Mouse (Mus musculus) liver, embryonic 16.5 days (tissue): ENCODE data around the gene Irf2bp2. TPM values are rescaled to one million over a fixed set of nuclear protein-coding genes. Genes with fewer than 3 reads are reported as not detected.

Experiments
- ATAC-seq: fragments of 200-750 bp; cut with Nextera tagmentation; 2 replicates; pipeline ENCODE4 v1.8.0; 2017; ENCODE audit warnings: low read depth, mild to moderate bottlenecking, moderate number of reproducible peaks, moderate library complexity
- H3K27ac ChIP-seq: fragments of 300-500 bp; sonication (generic); 2 replicates; pipeline ENCODE4 v1.5.1; 2014; ENCODE audit warnings: mild to moderate bottlenecking, low read length
- H3K27me3 ChIP-seq: fragments of 300-500 bp; sonication (generic); 2 replicates; pipeline ENCODE4 v1.6.1; 2014; ENCODE audit warnings: low read depth, low read length, mixed read lengths; ENCODE audit not compliant: control insufficient read depth, insufficient read depth
- H3K36me3 ChIP-seq: fragments of 300-500 bp; sonication (generic); 2 replicates; pipeline ENCODE4 v1.6.1; 2014; ENCODE audit warnings: mild to moderate bottlenecking; ENCODE audit not compliant: control insufficient read depth, insufficient read depth
- H3K4me1 ChIP-seq: fragments of 300-500 bp; sonication (generic); 2 replicates; pipeline ENCODE4 v1.6.1; 2014; ENCODE audit warnings: low read depth, low read length, mixed read lengths; ENCODE audit not compliant: control insufficient read depth
- H3K4me2 ChIP-seq: fragments of 300-500 bp; sonication (generic); 2 replicates; pipeline ENCODE4 v1.6.1; 2014; ENCODE audit warnings: low read depth, low read length, mixed read lengths
- H3K4me3 ChIP-seq: fragments of 300-500 bp; sonication (generic); 2 replicates; pipeline ENCODE4 v1.5.1; 2014; ENCODE audit warnings: low read depth, mild to moderate bottlenecking, low read length
- H3K9ac ChIP-seq: fragments of 300-500 bp; sonication (generic); 2 replicates; pipeline ENCODE4 v1.6.1; 2014; ENCODE audit warnings: low read depth, low read length
- H3K9me3 ChIP-seq: fragments of 300-500 bp; sonication (generic); replicated peaks from 2 replicates; pipeline ENCODE4 v1.6.1; 2016; ENCODE audit warnings: low read length; ENCODE audit not compliant: control insufficient read depth
- WGBS: fragments of 180-500 bp; shearing (Covaris S2); extraction: QIAGEN DNeasy Blood & Tissue Kit; methylation state at CpG from one replicate; pipeline ENCODE4 v1.1.7; 2014; ENCODE audit not compliant: insufficient replicate concordance; 5-methylcytosine and 5-hydroxymethylcytosine counted together
- polyA plus RNA-seq: library from polyadenylated mRNA; unstranded; fragments of >200 nt; fragmentation: Nextera tagmentation; extraction: Ambion mirVana; gene quantifications from 2 replicates; pipeline ENCODE4 v1.2.1, GENCODE M21; 2015

The Irf2bp2 gene
- polyA plus RNA-seq = 3.3 TPM in 2 replicates

DNA sequence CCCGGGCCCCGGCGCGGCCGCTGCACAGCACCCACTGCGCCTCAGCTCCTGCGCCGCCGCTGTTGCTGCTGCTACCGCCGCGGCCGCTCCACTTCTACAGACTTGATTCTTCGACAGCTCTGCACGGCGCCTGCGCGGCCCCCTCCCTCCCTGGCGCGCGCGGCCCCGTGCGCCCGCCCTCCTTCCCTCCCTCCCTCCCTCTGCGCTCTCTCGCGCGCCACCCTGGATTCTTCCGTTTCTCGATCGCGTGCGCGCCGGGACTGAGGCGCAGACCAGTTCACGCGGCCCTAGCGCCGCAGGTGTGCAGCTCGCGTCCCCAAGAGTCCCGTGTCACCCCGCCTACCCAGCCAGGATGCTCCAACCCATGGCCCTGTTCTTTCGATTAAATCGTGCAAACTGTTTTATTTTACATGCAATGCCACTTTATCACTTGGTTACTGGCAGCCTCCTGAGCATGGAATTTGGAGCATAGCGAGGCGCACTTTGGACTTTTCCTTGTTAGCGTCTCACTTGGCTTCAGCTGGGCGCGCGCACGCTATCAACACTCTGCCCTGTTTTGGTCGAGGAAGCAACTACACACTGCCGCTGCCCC is at the start of gene Irf2bp2:
Gene Irf2bp2 (minus strand): TSS at position 98 of the 592 bp plus-strand sequence.
- peak; percentile 72 for ATAC-seq
- peaks cover 51% of the 10 kb centered on the region for H3K4me1 ChIP-seq
- H3K9me3 ChIP-seq = no peaks in the 10 kb centered on the region
- peak within 1 kb of the TSS; percentile 96 for H3K27ac ChIP-seq
- peak within 1 kb of the TSS; percentile 88 for H3K4me2 ChIP-seq
- H3K36me3 ChIP-seq = peaks cover 6% of the 10 kb centered on the region
- H3K27me3 ChIP-seq = no peaks in the 10 kb centered on the region
- WGBS = under 1% methylated on average over 51 of the region's 56 CpGs
- H3K9ac ChIP-seq = peak within 1 kb of the TSS; percentile 97
- H3K4me3 ChIP-seq = peak within 1 kb of the TSS; percentile 94

DNA sequence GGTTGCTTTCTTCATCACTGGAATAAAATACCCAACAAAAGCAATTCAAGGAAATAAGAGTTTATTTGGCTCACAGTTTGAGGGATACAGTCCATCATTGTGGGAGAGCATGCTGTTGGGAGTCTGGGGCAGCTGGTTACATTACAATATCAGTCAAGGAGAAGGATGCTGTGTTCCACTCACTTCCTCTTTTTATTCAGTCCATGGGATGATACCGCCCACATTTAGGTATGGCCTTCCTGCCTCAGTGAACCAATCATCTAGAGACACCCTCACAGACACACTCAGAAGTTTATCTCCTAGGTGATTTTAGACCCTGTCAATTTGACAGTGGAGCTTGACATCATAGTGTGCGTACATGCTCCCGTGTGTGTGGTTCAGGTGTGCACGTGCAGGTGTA is 48.9 kb upstream of the Irf2bp2 start:
- ATAC-seq = no peak
- H3K4me3 ChIP-seq = no peak overlapping the region
- WGBS = 78% methylated on average over 4 of the region's 4 CpGs

GRCm38 (mm10) chr8:126641568-126642295 is 47.9 kb upstream of the Irf2bp2 start:
- H3K9me3 ChIP-seq = no peaks in the 10 kb centered on the region
- no peak overlapping the region for H3K27ac ChIP-seq
- H3K4me3 ChIP-seq = no peak overlapping the region
- no peaks in the 10 kb centered on the region for H3K36me3 ChIP-seq
- ATAC-seq = no peak
- H3K4me1 ChIP-seq = no peaks in the 10 kb centered on the region
- H3K9ac ChIP-seq = no peak overlapping the region
- no peaks in the 10 kb centered on the region for H3K27me3 ChIP-seq
- 63% methylated on average over 3 of the region's 3 CpGs for WGBS
- no peak overlapping the region for H3K4me2 ChIP-seq

More for the DNA sequence above, 48.9 kb upstream of the Irf2bp2 start:
- H3K27me3 ChIP-seq = no peaks in the 10 kb centered on the region
- no peaks in the 10 kb centered on the region for H3K4me1 ChIP-seq
- H3K4me2 ChIP-seq = no peak overlapping the region
- no peaks in the 10 kb centered on the region for H3K36me3 ChIP-seq
- no peak overlapping the region for H3K9ac ChIP-seq
- no peak overlapping the region for H3K27ac ChIP-seq
- no peaks in the 10 kb centered on the region for H3K9me3 ChIP-seq

- H3K27ac ChIP-seq = no peak overlapping the region
- H3K4me3 ChIP-seq = no peak overlapping the region
- no peak overlapping the region for H3K9ac ChIP-seq
- no peaks in the 10 kb centered on the region for H3K9me3 ChIP-seq
- no peaks in the 10 kb centered on the region for H3K4me1 ChIP-seq
- no peaks in the 10 kb centered on the region for H3K27me3 ChIP-seq
- WGBS = 63% methylated on average over 3 of the region's 3 CpGs
- no peak for ATAC-seq
- H3K36me3 ChIP-seq = no peaks in the 10 kb centered on the region
- H3K4me2 ChIP-seq = no peak overlapping the region
Measured at GRCm38 (mm10) chr8:126639161-126639560, 45.4 kb upstream of the Irf2bp2 start.

DNA sequence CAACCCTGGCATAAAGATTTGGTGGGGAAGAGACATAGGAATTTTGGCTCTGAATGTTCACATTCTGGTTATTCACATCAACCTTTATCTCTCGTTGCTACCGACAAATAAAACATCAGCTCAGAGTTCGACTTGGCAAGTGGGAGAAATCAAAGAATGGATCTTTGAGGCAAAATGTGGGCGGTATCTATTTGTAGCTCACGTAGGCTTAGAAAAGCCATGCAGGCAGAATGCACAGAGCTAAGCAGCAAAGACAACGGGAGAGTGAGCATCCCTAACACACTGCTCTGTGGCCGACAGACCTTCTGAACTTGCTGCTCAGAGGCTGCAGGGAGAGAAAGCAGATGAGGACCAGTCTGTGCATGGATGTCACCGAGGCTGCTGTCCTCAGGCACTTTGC is 44.2 kb upstream of the Irf2bp2 start:
- H3K9ac ChIP-seq = no peak overlapping the region
- 54% methylated on average over 8 of the region's 8 CpGs for WGBS
- no peaks in the 10 kb centered on the region for H3K27me3 ChIP-seq
- no peak overlapping the region for H3K4me3 ChIP-seq
- H3K4me1 ChIP-seq = no peaks in the 10 kb centered on the region
- no peak overlapping the region for H3K4me2 ChIP-seq
- no peak for ATAC-seq
- H3K27ac ChIP-seq = no peak overlapping the region
- H3K36me3 ChIP-seq = no peaks in the 10 kb centered on the region
- no peaks in the 10 kb centered on the region for H3K9me3 ChIP-seq

DNA sequence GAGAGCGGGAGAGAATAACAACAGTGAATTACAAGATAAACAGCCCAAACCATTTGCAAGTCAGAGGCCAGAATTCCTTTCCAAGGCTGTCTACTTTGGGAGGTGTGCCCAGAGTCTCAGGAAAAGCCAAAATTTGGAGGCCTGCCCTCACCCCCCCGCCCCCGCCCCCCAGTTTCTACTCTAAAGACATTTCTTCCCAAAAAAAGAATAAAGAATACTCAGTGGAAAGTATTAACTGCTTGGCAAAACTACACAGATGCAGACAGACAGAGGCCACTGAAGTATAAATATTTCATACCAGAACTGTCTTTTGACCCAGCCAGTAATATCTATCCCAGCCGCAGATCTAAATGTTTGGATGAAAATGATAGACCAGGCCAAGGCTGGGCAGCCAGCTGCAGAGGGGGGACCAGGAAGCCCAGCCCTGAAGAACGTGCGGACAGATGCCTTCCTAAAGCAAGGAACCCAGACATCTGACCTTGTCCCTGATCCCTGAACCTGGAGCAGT is 40.8 kb upstream of the Irf2bp2 start:
- Histone ChIP-seq H3K36me3 (no peaks in the 10 kb centered on the region), H3K27me3 (no peaks in the 10 kb centered on the region), H3K4me2 (no peak overlapping the region), H3K4me3 (no peak overlapping the region), H3K9ac (no peak overlapping the region), H3K27ac (no peak overlapping the region), H3K4me1 (no peaks in the 10 kb centered on the region), H3K9me3 (no peaks in the 10 kb centered on the region)
- WGBS = 65% methylated on average over 6 of the region's 6 CpGs
- no peak for ATAC-seq

DNA sequence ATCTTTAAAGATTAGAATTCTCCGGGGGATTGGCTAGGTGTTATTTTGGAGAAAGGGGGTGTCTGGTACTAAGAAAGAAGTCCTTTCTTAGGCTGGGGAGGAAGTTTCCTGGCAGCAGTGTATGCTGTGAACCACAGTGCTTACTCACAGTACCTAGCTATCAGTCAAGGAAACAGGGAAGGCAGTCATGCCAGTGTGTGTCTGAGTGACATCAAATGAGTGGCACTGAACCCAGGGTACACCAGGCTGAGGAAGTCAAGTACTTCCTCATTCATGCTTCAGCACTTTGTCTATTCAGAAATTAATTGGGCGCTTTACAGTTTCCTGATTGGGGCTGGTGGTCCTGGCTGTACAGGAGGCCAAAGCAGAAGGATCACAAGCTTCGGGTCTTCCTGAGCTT is 34.8 kb upstream of the Irf2bp2 start:
- no peak overlapping the region for H3K27ac ChIP-seq
- no peaks in the 10 kb centered on the region for H3K27me3 ChIP-seq
- WGBS = 44% methylated on average over 3 of the region's 3 CpGs

DNA sequence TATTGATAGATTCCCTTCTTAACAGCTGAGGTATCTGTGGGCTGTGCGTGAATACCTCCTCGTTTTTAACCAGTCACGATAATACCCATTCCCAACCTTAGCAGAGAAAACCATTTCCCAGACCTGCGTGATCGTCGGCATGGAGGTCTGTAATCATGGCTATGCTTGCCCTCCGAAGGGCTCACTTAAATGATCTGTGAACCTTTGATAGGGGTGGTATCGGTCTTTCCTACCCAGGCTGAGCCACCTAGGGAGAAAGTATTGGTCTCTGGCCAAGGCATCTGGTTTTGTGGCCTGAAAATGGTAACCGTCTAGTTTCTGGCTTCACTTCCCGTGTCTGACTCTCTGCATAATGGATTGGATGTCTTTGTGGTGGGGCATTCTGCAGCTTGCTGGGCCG is 32.6 kb upstream of the Irf2bp2 start:
- Histone ChIP-seq H3K27ac (no peak overlapping the region), H3K9me3 (no peaks in the 10 kb centered on the region), H3K4me3 (no peak overlapping the region), H3K36me3 (no peaks in the 10 kb centered on the region), H3K4me2 (no peak overlapping the region), H3K9ac (no peak overlapping the region), H3K4me1 (no peaks in the 10 kb centered on the region), H3K27me3 (no peaks in the 10 kb centered on the region)
- no peak for ATAC-seq
- WGBS = 70% methylated on average over 11 of the region's 11 CpGs

More for the DNA sequence above, 34.8 kb upstream of the Irf2bp2 start:
- no peak overlapping the region for H3K9ac ChIP-seq
- no peaks in the 10 kb centered on the region for H3K36me3 ChIP-seq
- no peak overlapping the region for H3K4me3 ChIP-seq
- H3K4me2 ChIP-seq = no peak overlapping the region
- ATAC-seq = no peak
- H3K4me1 ChIP-seq = no peaks in the 10 kb centered on the region
- H3K9me3 ChIP-seq = no peaks in the 10 kb centered on the region

GRCm38 (mm10) chr8:126622111-126622795 is 28.5 kb upstream of the Irf2bp2 start:
- Histone ChIP-seq H3K9ac (no peak overlapping the region), H3K4me3 (no peak overlapping the region), H3K36me3 (no peaks in the 10 kb centered on the region), H3K9me3 (no peaks in the 10 kb centered on the region), H3K4me2 (no peak overlapping the region), H3K27ac (no peak overlapping the region), H3K4me1 (no peaks in the 10 kb centered on the region), H3K27me3 (no peaks in the 10 kb centered on the region)
- WGBS = 73% methylated on average over 9 of the region's 9 CpGs
- no peak for ATAC-seq
